Mouse (Mus musculus): ENCODE data around the gene Rab11fip5.

- TF ChIP-seq CTCF (IDR thresholded peaks at IDR 0.05; ENCODE audit: control insufficient read depth, insufficient read depth, low read length) (no peak), POLR2A (IDR thresholded peaks at IDR 0.05; ENCODE audit: borderline replicate concordance, control insufficient read depth, low read depth, low read length) (no peak)
These were observed 29.5 kb downstream of the Rab11fip5 start for GRCm38 (mm10) chr6:85344929-85345328.

Data from bone marrow, adult 2 months (tissue).